In genomic region chr5:115947622-115948353, GRCm38 (mm10) we compare ENCODE assay signal across 31 mouse cellular contexts.
DNase-seq lines count a peak whose midpoint lies in the region; ATAC-seq and TF ChIP-seq lines count a peak whose summit lies in the region.
"Had no signal": no experiment of that assay in that cellular context is flagged by ENCODE, and none has a peak within 500 bp of the region (broad histone marks: within the 10 kb centered on the region; RNA-seq: fewer than 3 reads in every experiment).

No protein-coding gene starts in this region.

- H3K4me1 ChIP-seq in heart, embryonic 10.5 days = 0 out of 2 replicates have a peak, but pooled peaks cover 8% of the 10 kb centered on the region
- H3K4me1 ChIP-seq in bone marrow, adult 2 months (ENCODE audit: control insufficient read depth, insufficient read depth, low read length) = no peaks in the 10 kb centered on the region
- H3K4me1 ChIP-seq in liver, embryonic 11.5 days (replicated peaks; ENCODE audit: control insufficient read depth, insufficient read depth, low read length) = peaks cover 34% of the 10 kb centered on the region
- H3K4me1 ChIP-seq in liver, embryonic 16.5 days (ENCODE audit: control insufficient read depth, low read depth, low read length) = peaks cover 36% of the 10 kb centered on the region
- H3K4me1 ChIP-seq: embryonic facial prominence, embryonic 12.5 days; forebrain, embryonic 12.5 days; intestine, embryonic 15.5 days; limb, embryonic 10.5 days; limb, embryonic 15.5 days; midbrain, embryonic 12.5 days had no signal

- peak; percentile 80 for DNase-seq in heart, embryonic 10.5 days (ENCODE audit: low spot score)
- DNase-seq in heart, postnatal 10 days = no peak
- DNase-seq in liver, embryonic 11.5 days (ENCODE audit: low spot score) = no peak
- DNase-seq in urinary bladder, postnatal 10 days (ENCODE audit: low spot score) = no peak
- no peak for DNase-seq in cerebellum, postnatal 4 days (ENCODE audit: low spot score in 2 of 2)
- DNase-seq in lung, adult 18-20 months = no peak
- DNase-seq: adrenal gland, adult 2 months; adrenal gland, postnatal 36 days; cerebellum, adult 8-10 months; cerebellum, postnatal 25 days; embryo, embryonic 11 days; forebrain, postnatal 0 days; kidney, adult 8-10 months; kidney, postnatal 4 days; lung, postnatal 4 days; thymus, adult 18-20 months; thymus, postnatal 25 days had no signal

- peak overlapping the region; percentile 24 for H3K4me3 ChIP-seq in heart, embryonic 10.5 days
- H3K4me3 ChIP-seq in bone marrow, adult 2 months (replicated peaks; ENCODE audit: control insufficient read depth, low read depth, low read length) = peak overlapping the region; percentile 35
- peak overlapping the region; percentile 47 for H3K4me3 ChIP-seq in liver, embryonic 11.5 days (ENCODE audit: low read depth, low read length)
- H3K4me3 ChIP-seq in liver, embryonic 16.5 days (ENCODE audit: low read depth, low read length) = peak overlapping the region; percentile 63
- H3K4me3 ChIP-seq: embryonic facial prominence, embryonic 12.5 days; forebrain, embryonic 12.5 days; intestine, embryonic 15.5 days; limb, embryonic 10.5 days; limb, embryonic 15.5 days; megakaryocyte, embryonic 14.5 days; midbrain, embryonic 12.5 days; neural tube, embryonic 13.5 days had no signal

- peak overlapping the region; percentile 60 for H3K9ac ChIP-seq in liver, embryonic 11.5 days (ENCODE audit: low read depth, low read length)
- peak overlapping the region; percentile 60 for H3K9ac ChIP-seq in liver, embryonic 16.5 days (ENCODE audit: low read depth, low read length)
- H3K9ac ChIP-seq: embryonic facial prominence, embryonic 12.5 days; forebrain, embryonic 12.5 days; forebrain, postnatal 0 days; intestine, embryonic 15.5 days; limb, embryonic 15.5 days; midbrain, embryonic 12.5 days; neural tube, embryonic 13.5 days had no signal

- H3K9me3 ChIP-seq in heart, embryonic 10.5 days = no peaks in the 10 kb centered on the region
- H3K9me3 ChIP-seq in liver, embryonic 11.5 days (ENCODE audit: control insufficient read depth, low read length) = peaks cover 8% of the 10 kb centered on the region; the same call in 1 of the 2 replicates
- H3K9me3 ChIP-seq in liver, embryonic 16.5 days (replicated peaks; ENCODE audit: control insufficient read depth, low read length) = peaks cover 4% of the 10 kb centered on the region
- H3K9me3 ChIP-seq: embryonic facial prominence, embryonic 12.5 days; forebrain, embryonic 12.5 days; intestine, embryonic 15.5 days; limb, embryonic 10.5 days; limb, embryonic 15.5 days; midbrain, embryonic 12.5 days; neural tube, embryonic 13.5 days had no signal

- no peak for TF ChIP-seq POLR2A in bone marrow, adult 2 months (IDR thresholded peaks at IDR 0.05; ENCODE audit: borderline replicate concordance, control insufficient read depth, low read depth, low read length)

- 83% methylated on average over 15 of the region's 15 CpGs for WGBS in heart, embryonic 10.5 days
- WGBS in bone marrow, adult 2 months = 90% methylated on average over 15 of the region's 15 CpGs
- 76% methylated on average over 15 of the region's 15 CpGs for WGBS in liver, embryonic 11.5 days
- WGBS in liver, embryonic 16.5 days (ENCODE audit: insufficient replicate concordance) = 64% methylated on average over 15 of the region's 15 CpGs

- no peak for TF ChIP-seq CTCF in bone marrow, adult 2 months (IDR thresholded peaks at IDR 0.05; ENCODE audit: control insufficient read depth, insufficient read depth, low read length)

- peak; percentile 67 for ATAC-seq in liver, embryonic 11.5 days (replicated peaks; ENCODE audit: low FRiP score)
- peak; percentile 84 for ATAC-seq in liver, embryonic 16.5 days (ENCODE audit: low read depth)
- ATAC-seq: activated CD4-positive, CD25-positive, alpha-beta regulatory T cell, adult 4 months; forebrain, postnatal 0 days; hindbrain, postnatal 0 days; intestine, embryonic 15.5 days had no signal

- peaks cover 99% of the 10 kb centered on the region for H3K36me3 ChIP-seq in heart, embryonic 10.5 days
- peaks cover 62% of the 10 kb centered on the region for H3K36me3 ChIP-seq in liver, embryonic 11.5 days (ENCODE audit: control insufficient read depth, insufficient read depth, low read length)
- peaks cover 78% of the 10 kb centered on the region for H3K36me3 ChIP-seq in liver, embryonic 16.5 days (ENCODE audit: control insufficient read depth, insufficient read depth)

- 0 out of 2 replicates have a peak overlapping the region, but pooled peaks have one; percentile 18 for H3K27ac ChIP-seq in heart, embryonic 10.5 days
- no peak overlapping the region for H3K27ac ChIP-seq in bone marrow, adult 2 months (ENCODE audit: control insufficient read depth, insufficient read depth, low read depth, low read length, poor library complexity)
- peak overlapping the region; percentile 68; the same call in 1 of the 2 replicates for H3K27ac ChIP-seq in liver, embryonic 11.5 days (ENCODE audit: low read depth, low read length)
- peak overlapping the region; percentile 90 for H3K27ac ChIP-seq in liver, embryonic 16.5 days (ENCODE audit: low read length)
- H3K27ac ChIP-seq: embryonic facial prominence, embryonic 12.5 days; forebrain, embryonic 12.5 days; hindbrain, postnatal 0 days; intestine, embryonic 15.5 days; kidney, postnatal 0 days; limb, embryonic 10.5 days; limb, embryonic 15.5 days; midbrain, embryonic 12.5 days; neural tube, embryonic 13.5 days had no signal

- intact Hi-C loops in heart, postnatal 10 days (cut with DNase I) = no loop called here

- H3K27me3 ChIP-seq in heart, embryonic 10.5 days (ENCODE audit: insufficient read depth, poor library complexity, severe bottlenecking) = no peaks in the 10 kb centered on the region
- no peaks in the 10 kb centered on the region for H3K27me3 ChIP-seq in liver, embryonic 11.5 days (replicated peaks; ENCODE audit: control insufficient read depth, insufficient read depth, low read length)
- no peaks in the 10 kb centered on the region for H3K27me3 ChIP-seq in liver, embryonic 16.5 days (ENCODE audit: control insufficient read depth, insufficient read depth, low read depth, low read length)
- H3K27me3 ChIP-seq: CH12.LX; embryonic facial prominence, embryonic 12.5 days; forebrain, embryonic 12.5 days; intestine, embryonic 15.5 days; limb, embryonic 15.5 days; megakaryocyte, embryonic 14.5 days; midbrain, embryonic 12.5 days; neural tube, embryonic 13.5 days had no signal

- peak overlapping the region; percentile 77 for H3K4me2 ChIP-seq in liver, embryonic 11.5 days
- peak overlapping the region; percentile 66 for H3K4me2 ChIP-seq in liver, embryonic 16.5 days (ENCODE audit: low read depth, low read length)
- H3K4me2 ChIP-seq: embryonic facial prominence, embryonic 12.5 days; forebrain, embryonic 12.5 days; intestine, embryonic 15.5 days; limb, embryonic 15.5 days; midbrain, embryonic 12.5 days; neural tube, embryonic 13.5 days had no signal
